Mouse (Mus musculus) activated CD4-positive, CD25-positive, alpha-beta regulatory T cell, adult 4 months (primary cell): Measurements from ENCODE around the gene Npr1. TPM values are rescaled to one million over a fixed set of nuclear protein-coding genes. Genes with fewer than 3 reads are reported as not detected.

Experiments
- ATAC-seq: one replicate; pipeline ENCODE4 v1.8.0; 2017
- polyA plus RNA-seq, 2 experiments: library from polyadenylated mRNA; unstranded; fragments of 100-300 nt; shearing (Covaris generic); gene quantifications; one replicate each; pipeline ENCODE4 v1.2.1; 2017

The Npr1 gene
- polyA plus RNA-seq, 2 experiments from 2014 or later: not detected

GRCm38 (mm10) chr3:90475831-90476611 lies 10.4 kb upstream of the Npr1 start, which contains the start of gene Ilf2:
Gene Ilf2 (plus strand): TSS chr3:90476126.
- ATAC-seq: peak; percentile 99

GRCm38 (mm10) chr3:90475151-90475830 lies 9.6 kb upstream of the Npr1 start:
- ATAC-seq: peak; percentile 7

- peak; percentile 37 for ATAC-seq
These were observed 6.5 kb upstream of the Npr1 start for GRCm38 (mm10) chr3:90472213-90472612.

GRCm38 (mm10) chr3:90467618-90468300 lies 2.1 kb upstream of the Npr1 start:
- ATAC-seq: no peak

- no peak for ATAC-seq
These were observed 673 bp upstream of the Npr1 start for GRCm38 (mm10) chr3:90466311-90466766.

- no peak for ATAC-seq
These were observed 483 bp downstream of the Npr1 start for GRCm38 (mm10) chr3:90465081-90465685.

- no peak for ATAC-seq
These were observed 1.1 kb downstream of the Npr1 start for GRCm38 (mm10) chr3:90464552-90465080.

GRCm38 (mm10) chr3:90462579-90462978 lies 3.1 kb downstream of the Npr1 start:
- ATAC-seq: no peak

GRCm38 (mm10) chr3:90461935-90462334 lies 3.7 kb downstream of the Npr1 start:
- ATAC-seq: no peak

GRCm38 (mm10) chr3:90460315-90460714 lies 5.4 kb downstream of the Npr1 start:
- ATAC-seq: no peak

- no peak for ATAC-seq
These were observed 5.9 kb downstream of the Npr1 start for GRCm38 (mm10) chr3:90459727-90460126.

- no peak for ATAC-seq
These were observed 10.7 kb downstream of the Npr1 start for GRCm38 (mm10) chr3:90454931-90455330.

- ATAC-seq: no peak
These were observed 14.1 kb downstream of the Npr1 start for GRCm38 (mm10) chr3:90451396-90452095.

- ATAC-seq: no peak
These were observed 14.8 kb downstream of the Npr1 start for GRCm38 (mm10) chr3:90450874-90451273.

- no peak for ATAC-seq
These were observed 17.0 kb downstream of the Npr1 start for GRCm38 (mm10) chr3:90448626-90449025.

- no peak for ATAC-seq
These were observed 18.6 kb downstream of the Npr1 start for GRCm38 (mm10) chr3:90447123-90447494.

- ATAC-seq: no peak
These were observed 19.1 kb downstream of the Npr1 start for GRCm38 (mm10) chr3:90446389-90447122.

- no peak for ATAC-seq
These were observed 20.1 kb downstream of the Npr1 start for GRCm38 (mm10) chr3:90445417-90446200.

- ATAC-seq: no peak
These were observed 21.7 kb downstream of the Npr1 start for GRCm38 (mm10) chr3:90443977-90444376.

GRCm38 (mm10) chr3:90440756-90441155 lies 24.9 kb downstream of the Npr1 start:
- ATAC-seq: no peak
